Mouse (Mus musculus): ENCODE results near the gene Fat3. TPM values are rescaled to one million over a fixed set of nuclear protein-coding genes. Genes with fewer than 3 reads are reported as not detected.

Gene Fat3
- polyA plus RNA-seq, 1 experiment: 0.14 TPM

DNA sequence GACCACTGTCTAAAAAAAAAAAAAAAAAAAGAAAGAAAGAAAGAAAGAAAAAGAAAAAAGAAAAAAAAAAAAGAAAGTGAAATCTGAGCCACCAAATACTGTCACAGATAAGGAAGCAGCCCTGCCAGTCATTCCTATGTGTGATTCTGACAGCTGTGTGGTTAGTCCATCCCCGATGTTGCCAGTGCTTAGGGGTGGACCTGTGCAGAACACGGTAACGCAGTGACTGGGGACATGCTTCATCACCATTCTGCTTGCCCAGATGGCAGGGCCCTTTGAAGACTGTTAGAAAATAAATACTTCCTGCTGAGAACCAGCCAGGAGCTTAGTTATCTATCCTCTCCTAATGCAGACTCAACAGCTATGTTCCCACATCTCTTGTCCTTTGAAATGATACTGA is 203.2 kb downstream of the Fat3 start:
- no peak overlapping the region for H3K4me3 ChIP-seq (ENCODE audit: insufficient read depth, low read depth, low read length)
- no peak overlapping the region for H3K27ac ChIP-seq (ENCODE audit: insufficient read depth, low read depth, low read length)
- H3K36me3 ChIP-seq (ENCODE audit: control insufficient read depth, insufficient read depth, low read length): no peaks in the 10 kb centered on the region
- H3K4me1 ChIP-seq (ENCODE audit: control insufficient read depth, insufficient read depth, low read length): no peaks in the 10 kb centered on the region
- 66% methylated on average over 3 of the region's 3 CpGs for WGBS
- TF ChIP-seq POLR2A (IDR thresholded peaks at IDR 0.05; ENCODE audit: low read depth, low read length) (no peak), CTCF (conservative IDR thresholded peaks at IDR 0.05; ENCODE audit: insufficient read depth, insufficient read length, low read depth, low read length) (no peak)
- no peaks in the 10 kb centered on the region for H3K27me3 ChIP-seq (replicated peaks; ENCODE audit: control insufficient read depth, insufficient read depth, low read length)
- no peak for DNase-seq

DNA sequence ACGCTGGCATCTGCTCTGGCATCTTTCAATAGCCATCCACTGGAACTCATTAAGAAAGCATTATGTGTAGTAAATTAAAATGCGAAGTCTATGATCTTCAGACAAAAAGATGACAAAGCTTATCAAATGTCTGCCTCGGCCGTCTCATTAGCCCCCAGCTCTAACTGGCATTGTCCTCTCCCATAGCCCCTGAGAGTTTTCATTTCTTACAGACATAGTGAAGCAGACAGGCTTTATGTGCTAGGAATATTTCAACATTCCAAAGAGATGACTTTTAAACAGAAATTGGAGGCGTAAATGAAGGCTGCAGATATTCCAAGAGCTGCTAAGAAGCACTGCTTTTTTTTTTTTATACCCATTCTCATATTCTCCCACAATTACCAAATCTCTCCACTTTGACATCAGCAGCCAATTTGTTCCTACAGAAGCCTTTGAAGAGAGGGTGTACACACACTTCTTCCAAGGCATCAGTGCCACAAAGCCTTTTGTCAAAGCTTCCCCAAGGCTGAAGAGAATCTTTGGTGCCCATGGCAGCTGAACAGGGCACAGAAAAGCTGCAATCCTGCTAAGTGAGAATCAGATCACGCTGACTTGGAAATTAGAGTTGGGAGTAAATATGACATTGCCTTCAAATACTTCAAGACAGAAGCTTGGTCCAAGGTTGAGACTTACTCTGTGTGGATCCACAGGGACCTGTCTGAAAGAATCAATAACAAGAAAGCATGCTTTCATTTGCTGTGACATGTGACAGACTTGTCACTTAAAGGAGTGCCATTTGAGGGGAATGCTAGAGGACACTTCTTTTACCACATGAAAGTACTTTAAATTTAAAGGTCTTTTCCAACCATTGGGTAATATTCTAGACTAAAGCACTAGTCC is 206.9 kb downstream of the Fat3 start:
- Histone ChIP-seq H3K27me3 (replicated peaks; ENCODE audit: control insufficient read depth, insufficient read depth, low read length) (no peaks in the 10 kb centered on the region), H3K36me3 (ENCODE audit: control insufficient read depth, insufficient read depth, low read length) (no peaks in the 10 kb centered on the region), H3K4me3 (ENCODE audit: insufficient read depth, low read depth, low read length) (no peak overlapping the region), H3K4me1 (ENCODE audit: control insufficient read depth, insufficient read depth, low read length) (no peaks in the 10 kb centered on the region), H3K27ac (ENCODE audit: insufficient read depth, low read depth, low read length) (no peak overlapping the region)
- WGBS: 87% methylated on average over 6 of the region's 6 CpGs
- no peak for DNase-seq
- TF ChIP-seq POLR2A (IDR thresholded peaks at IDR 0.05; ENCODE audit: low read depth, low read length): no peak
- no peak for TF ChIP-seq CTCF (conservative IDR thresholded peaks at IDR 0.05; ENCODE audit: insufficient read depth, insufficient read length, low read depth, low read length)

DNA sequence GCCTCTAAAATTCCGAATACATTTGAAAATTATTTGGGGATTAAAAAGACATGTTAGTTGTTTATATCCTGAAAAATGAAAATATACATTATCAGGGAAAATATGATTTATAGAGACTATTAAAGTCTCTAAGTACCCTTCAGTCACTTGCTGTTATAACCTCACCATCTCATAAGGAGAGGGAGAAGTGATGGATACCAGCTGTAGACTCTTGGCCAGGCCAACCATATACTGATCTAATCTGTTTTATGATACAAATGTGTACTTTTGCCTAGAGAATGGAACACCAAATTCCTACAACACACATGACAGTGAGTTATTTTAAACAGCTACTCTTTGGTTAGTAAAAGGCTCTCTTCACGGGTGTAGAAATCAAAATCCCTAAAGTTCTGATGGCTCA is 208.6 kb downstream of the Fat3 start:
- no peaks in the 10 kb centered on the region for H3K36me3 ChIP-seq (ENCODE audit: control insufficient read depth, insufficient read depth, low read length)
- no peak overlapping the region for H3K4me3 ChIP-seq (ENCODE audit: insufficient read depth, low read depth, low read length)
- TF ChIP-seq POLR2A (IDR thresholded peaks at IDR 0.05; ENCODE audit: low read depth, low read length) (no peak), CTCF (conservative IDR thresholded peaks at IDR 0.05; ENCODE audit: insufficient read depth, insufficient read length, low read depth, low read length) (no peak)
- DNase-seq: no peak
- 72% methylated on average over 2 of the region's 2 CpGs for WGBS
- no peak overlapping the region for H3K27ac ChIP-seq (ENCODE audit: insufficient read depth, low read depth, low read length)
- H3K4me1 ChIP-seq (ENCODE audit: control insufficient read depth, insufficient read depth, low read length): no peaks in the 10 kb centered on the region
- H3K27me3 ChIP-seq (replicated peaks; ENCODE audit: control insufficient read depth, insufficient read depth, low read length): no peaks in the 10 kb centered on the region

DNA sequence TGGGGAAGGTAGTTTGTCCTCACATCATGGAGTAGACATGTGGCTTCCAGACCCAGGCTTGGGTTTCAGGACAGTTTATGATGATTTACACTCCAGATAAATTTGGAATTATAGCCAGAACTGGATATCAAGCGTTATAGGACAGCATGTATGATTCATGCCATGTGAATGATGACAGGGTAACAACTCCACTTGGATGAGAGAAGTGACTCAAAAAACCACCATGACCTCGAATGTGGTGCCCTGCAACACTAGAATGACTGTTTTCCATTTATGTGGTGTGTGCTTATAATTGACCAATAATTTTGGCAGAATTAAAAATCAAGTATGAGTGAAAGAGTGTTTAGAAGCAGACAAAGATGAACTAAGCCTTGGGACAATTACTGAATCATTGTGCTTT is 210.2 kb downstream of the Fat3 start:
- no peak for DNase-seq
- no peak overlapping the region for H3K4me3 ChIP-seq (ENCODE audit: insufficient read depth, low read depth, low read length)
- H3K27me3 ChIP-seq (replicated peaks; ENCODE audit: control insufficient read depth, insufficient read depth, low read length): no peaks in the 10 kb centered on the region
- H3K27ac ChIP-seq (ENCODE audit: insufficient read depth, low read depth, low read length): no peak overlapping the region
- no peaks in the 10 kb centered on the region for H3K36me3 ChIP-seq (ENCODE audit: control insufficient read depth, insufficient read depth, low read length)
- H3K4me1 ChIP-seq (ENCODE audit: control insufficient read depth, insufficient read depth, low read length): no peaks in the 10 kb centered on the region
- TF ChIP-seq POLR2A (IDR thresholded peaks at IDR 0.05; ENCODE audit: low read depth, low read length) (no peak), CTCF (conservative IDR thresholded peaks at IDR 0.05; ENCODE audit: insufficient read depth, insufficient read length, low read depth, low read length) (no peak)
- whole genome bisulfite sequencing: 87% methylated on average over 2 of the region's 2 CpGs

DNA sequence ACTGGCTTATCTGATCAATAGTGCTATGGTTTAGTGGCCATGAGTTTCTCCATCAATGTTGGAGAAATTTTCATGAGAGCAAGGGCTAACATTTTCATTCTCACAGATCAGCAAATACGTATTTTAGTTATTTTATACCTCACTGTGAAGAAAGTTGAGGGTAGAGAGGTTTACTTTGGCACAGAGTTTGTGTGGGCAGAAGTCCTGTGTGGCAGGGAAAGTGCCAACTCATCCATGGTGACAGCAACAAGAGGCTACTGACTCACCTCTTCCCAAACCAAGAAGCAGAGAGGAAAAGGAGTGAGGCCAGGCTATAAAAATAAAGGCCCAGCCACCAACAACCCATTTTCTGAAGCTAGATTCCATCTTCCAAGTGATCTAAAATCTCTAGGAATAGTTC is 218.1 kb downstream of the Fat3 start:
- Histone ChIP-seq H3K4me3 (ENCODE audit: insufficient read depth, low read depth, low read length) (no peak overlapping the region), H3K4me1 (ENCODE audit: control insufficient read depth, insufficient read depth, low read length) (no peaks in the 10 kb centered on the region), H3K27ac (ENCODE audit: insufficient read depth, low read depth, low read length) (no peak overlapping the region), H3K36me3 (ENCODE audit: control insufficient read depth, insufficient read depth, low read length) (no peaks in the 10 kb centered on the region), H3K27me3 (replicated peaks; ENCODE audit: control insufficient read depth, insufficient read depth, low read length) (no peaks in the 10 kb centered on the region)
- TF ChIP-seq CTCF (conservative IDR thresholded peaks at IDR 0.05; ENCODE audit: insufficient read depth, insufficient read length, low read depth, low read length) (no peak), POLR2A (IDR thresholded peaks at IDR 0.05; ENCODE audit: low read depth, low read length) (no peak)
- no peak for DNase-seq
- 75% methylated on average over 1 of the region's 1 CpGs for WGBS

DNA sequence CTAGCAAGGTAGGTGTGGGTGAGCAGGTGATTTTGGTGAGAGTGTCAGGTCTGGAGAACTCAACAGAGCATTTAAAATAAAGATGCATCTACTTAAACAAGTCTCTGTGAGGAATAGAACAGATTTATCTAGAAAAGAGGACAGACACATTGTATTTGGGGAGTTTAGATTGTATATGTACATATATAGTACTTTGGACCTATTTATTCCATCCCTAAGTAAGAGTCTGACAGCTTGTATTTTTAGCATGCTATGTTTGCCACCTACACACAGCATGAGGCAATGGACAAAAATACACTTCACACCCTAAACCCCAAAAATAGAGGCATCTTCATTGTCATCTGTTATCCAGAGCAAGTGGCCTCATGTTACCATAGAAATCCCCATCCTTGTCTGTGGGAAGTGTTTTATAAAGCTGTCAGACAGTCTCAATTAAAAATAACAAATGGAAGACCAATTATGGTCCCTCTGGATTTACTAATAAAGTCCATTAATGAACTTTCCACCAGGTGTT is 218.7 kb downstream of the Fat3 start:
- TF ChIP-seq CTCF (conservative IDR thresholded peaks at IDR 0.05; ENCODE audit: insufficient read depth, insufficient read length, low read depth, low read length): no peak
- no peak for TF ChIP-seq POLR2A (IDR thresholded peaks at IDR 0.05; ENCODE audit: low read depth, low read length)
- Histone ChIP-seq H3K27me3 (replicated peaks; ENCODE audit: control insufficient read depth, insufficient read depth, low read length) (no peaks in the 10 kb centered on the region), H3K4me1 (ENCODE audit: control insufficient read depth, insufficient read depth, low read length) (no peaks in the 10 kb centered on the region), H3K27ac (ENCODE audit: insufficient read depth, low read depth, low read length) (no peak overlapping the region), H3K4me3 (ENCODE audit: insufficient read depth, low read depth, low read length) (no peak overlapping the region), H3K36me3 (ENCODE audit: control insufficient read depth, insufficient read depth, low read length) (no peaks in the 10 kb centered on the region)
- DNase-seq: no peak

DNA sequence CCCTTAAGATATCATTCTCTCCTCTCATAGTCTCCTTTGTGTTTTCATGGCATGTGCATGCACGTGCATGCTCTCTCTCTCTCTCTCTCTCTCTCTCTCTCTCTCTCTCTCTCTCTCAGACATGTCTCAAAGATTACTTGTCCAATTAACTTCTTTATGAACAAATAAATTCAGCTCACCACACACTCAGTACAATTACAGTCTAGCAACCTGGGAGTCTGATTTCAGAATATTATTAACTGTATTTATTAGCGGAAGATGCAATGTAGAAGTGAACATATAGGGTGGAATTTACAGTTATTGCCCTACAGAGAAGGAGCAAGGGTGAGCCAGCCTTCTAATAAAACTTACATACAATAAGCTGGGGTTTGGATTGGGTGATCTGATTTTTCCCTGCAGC is 225.5 kb downstream of the Fat3 start:
- no peak overlapping the region for H3K27ac ChIP-seq (ENCODE audit: insufficient read depth, low read depth, low read length)
- WGBS: 79% methylated on average over 2 of the region's 2 CpGs

More for the DNA sequence above, 225.5 kb downstream of the Fat3 start:
- no peaks in the 10 kb centered on the region for H3K4me1 ChIP-seq (ENCODE audit: control insufficient read depth, insufficient read depth, low read length)
- H3K27me3 ChIP-seq (replicated peaks; ENCODE audit: control insufficient read depth, insufficient read depth, low read length): no peaks in the 10 kb centered on the region
- H3K36me3 ChIP-seq (ENCODE audit: control insufficient read depth, insufficient read depth, low read length): no peaks in the 10 kb centered on the region
- DNase-seq: no peak
- TF ChIP-seq CTCF (conservative IDR thresholded peaks at IDR 0.05; ENCODE audit: insufficient read depth, insufficient read length, low read depth, low read length): no peak
- TF ChIP-seq POLR2A (IDR thresholded peaks at IDR 0.05; ENCODE audit: low read depth, low read length): no peak
- H3K4me3 ChIP-seq (ENCODE audit: insufficient read depth, low read depth, low read length): no peak overlapping the region

All from kidney, adult 2 months (tissue).